Mouse (Mus musculus): ENCODE measurements at regions not wholly inside any gene's neighbourhood (a gene's known extent, or its start where the extent isn't known, plus 50 kb on each side); places are given as distances from the start of the nearest gene placed in this dataset.

GRCm38 (mm10) chr3:49504581-49504980 lies 252.5 kb downstream of the Pcdh18 start:
- no peak for DNase-seq

GRCm38 (mm10) chr3:49502351-49502750 lies 254.8 kb downstream of the Pcdh18 start:
- DNase-seq, result no peak

- no peak for DNase-seq
These were observed 272.0 kb downstream of the Pcdh18 start for GRCm38 (mm10) chr3:49485105-49485504.
